Mouse (Mus musculus) intestine, embryonic 15.5 days (tissue): Measurements from ENCODE around the gene Wfdc1. TPM values are rescaled to one million over a fixed set of nuclear protein-coding genes. Genes with fewer than 3 reads are reported as not detected.
A peak's percentile ranks its signal among the peaks of the same experiment; 100 is the strongest.

Experiments used
- ATAC-seq: fragments of 200-750 bp; cut with Nextera tagmentation; 2 replicates; pipeline ENCODE4 v1.8.0; 2017; ENCODE audit warnings: moderate TSS enrichment, moderate library complexity
- H3K27ac ChIP-seq: fragments of 300-500 bp; sonication (generic); 2 replicates; pipeline ENCODE4 v1.5.1; 2015; ENCODE audit warnings: mild to moderate bottlenecking, inconsistent platforms
- H3K27me3 ChIP-seq: fragments of 300-500 bp; sonication (generic); replicated peaks from 2 replicates; pipeline ENCODE4 v1.6.1; 2015; ENCODE audit warnings: inconsistent platforms
- H3K36me3 ChIP-seq: fragments of 300-500 bp; sonication (generic); 2 replicates; pipeline ENCODE4 v1.6.1; 2015; ENCODE audit warnings: inconsistent platforms
- H3K4me1 ChIP-seq: fragments of 300-500 bp; sonication (generic); replicated peaks from 2 replicates; pipeline ENCODE4 v1.6.1; 2015; ENCODE audit warnings: inconsistent platforms
- H3K4me2 ChIP-seq: fragments of 300-500 bp; sonication (generic); replicated peaks from 2 replicates; pipeline ENCODE4 v1.6.1; 2015; ENCODE audit warnings: mild to moderate bottlenecking, inconsistent platforms
- H3K4me3 ChIP-seq: fragments of 300-500 bp; sonication (generic); replicated peaks from 2 replicates; pipeline ENCODE4 v1.5.1; 2015; ENCODE audit warnings: inconsistent platforms
- H3K9ac ChIP-seq: fragments of 300-500 bp; sonication (generic); 2 replicates; pipeline ENCODE4 v1.6.1; 2015; ENCODE audit warnings: inconsistent platforms
- H3K9me3 ChIP-seq: fragments of 300-500 bp; sonication (generic); 2 replicates; pipeline ENCODE4 v1.6.1; 2016; ENCODE audit warnings: inconsistent platforms
- WGBS: fragments of 180-500 bp; shearing (Covaris S2); methylation state at CpG from one replicate; pipeline ENCODE4 v1.1.7; 2015; 5-methylcytosine and 5-hydroxymethylcytosine counted together
- polyA plus RNA-seq: library from polyadenylated mRNA; unstranded; fragments of >200 nt; fragmentation: Nextera tagmentation; extraction: Ambion mirVana; gene quantifications from 2 replicates; pipeline ENCODE4 v1.2.1, GENCODE M21; 2015

Wfdc1 gene
- polyA plus RNA-seq: 4.5 and 4.6 TPM in 2 replicates

- H3K4me3 ChIP-seq: no peak within 1 kb of the TSS
- H3K9ac ChIP-seq: peak within 1 kb of the TSS; percentile 30; the same call in 1 of the 2 replicates
- H3K9me3 ChIP-seq: no peaks in the 10 kb centered on the region
- WGBS: 23% methylated on average over 14 of the region's 14 CpGs
- H3K36me3 ChIP-seq: no peaks in the 10 kb centered on the region
- H3K27me3 ChIP-seq: no peaks in the 10 kb centered on the region
- ATAC-seq: no peak
- H3K4me2 ChIP-seq: peak within 1 kb of the TSS; percentile 24
- H3K27ac ChIP-seq: no peak within 1 kb of the TSS
- H3K4me1 ChIP-seq: peaks cover 40% of the 10 kb centered on the region
Measured at GRCm38 (mm10) chr8:119666219-119666951, at the start of gene Wfdc1. Wfdc1 (plus strand) TSS chr8:119666365.

- no peak overlapping the region for H3K4me2 ChIP-seq
- no peak for ATAC-seq
- H3K4me3 ChIP-seq: no peak overlapping the region
- WGBS: 88% methylated on average over 4 of the region's 4 CpGs
- H3K4me1 ChIP-seq: no peaks in the 10 kb centered on the region
- no peaks in the 10 kb centered on the region for H3K36me3 ChIP-seq
- no peaks in the 10 kb centered on the region for H3K27me3 ChIP-seq
- no peaks in the 10 kb centered on the region for H3K9me3 ChIP-seq
- H3K9ac ChIP-seq: no peak overlapping the region
- no peak overlapping the region for H3K27ac ChIP-seq
Measured at GRCm38 (mm10) chr8:119616811-119617210, 49.4 kb upstream of the Wfdc1 start.

- Histone ChIP-seq H3K4me3 (no peak overlapping the region), H3K36me3 (no peaks in the 10 kb centered on the region), H3K27me3 (no peaks in the 10 kb centered on the region), H3K9me3 (no peaks in the 10 kb centered on the region), H3K9ac (no peak overlapping the region), H3K4me2 (no peak overlapping the region), H3K27ac (no peak overlapping the region), H3K4me1 (no peaks in the 10 kb centered on the region)
- 87% methylated on average over 5 of the region's 5 CpGs for WGBS
- ATAC-seq: no peak
Measured at GRCm38 (mm10) chr8:119617586-119617985, 48.6 kb upstream of the Wfdc1 start.

GRCm38 (mm10) chr8:119618887-119619286 is 47.3 kb upstream of the Wfdc1 start:
- Histone ChIP-seq H3K4me2 (no peak overlapping the region), H3K9me3 (no peaks in the 10 kb centered on the region), H3K4me3 (no peak overlapping the region), H3K4me1 (no peaks in the 10 kb centered on the region), H3K27ac (no peak overlapping the region), H3K9ac (no peak overlapping the region), H3K27me3 (no peaks in the 10 kb centered on the region), H3K36me3 (no peaks in the 10 kb centered on the region)
- WGBS: 53% methylated on average over 5 of the region's 5 CpGs
- no peak for ATAC-seq

- H3K9ac ChIP-seq: no peak overlapping the region
- no peaks in the 10 kb centered on the region for H3K36me3 ChIP-seq
- H3K27ac ChIP-seq: no peak overlapping the region
- WGBS: 69% methylated on average over 6 of the region's 6 CpGs
- H3K27me3 ChIP-seq: no peaks in the 10 kb centered on the region
- H3K4me3 ChIP-seq: no peak overlapping the region
- H3K4me1 ChIP-seq: no peaks in the 10 kb centered on the region
- H3K9me3 ChIP-seq: no peaks in the 10 kb centered on the region
- no peak for ATAC-seq
- no peak overlapping the region for H3K4me2 ChIP-seq
Measured at GRCm38 (mm10) chr8:119620116-119620840, 45.9 kb upstream of the Wfdc1 start.

GRCm38 (mm10) chr8:119620848-119621465 is 45.2 kb upstream of the Wfdc1 start:
- ATAC-seq: no peak

GRCm38 (mm10) chr8:119622555-119622954 is 43.6 kb upstream of the Wfdc1 start:
- Histone ChIP-seq H3K9me3 (no peaks in the 10 kb centered on the region), H3K4me3 (no peak overlapping the region), H3K9ac (no peak overlapping the region), H3K36me3 (no peaks in the 10 kb centered on the region), H3K27me3 (no peaks in the 10 kb centered on the region), H3K27ac (no peak overlapping the region), H3K4me2 (no peak overlapping the region), H3K4me1 (no peaks in the 10 kb centered on the region)
- WGBS: 73% methylated on average over 4 of the region's 4 CpGs
- no peak for ATAC-seq

More at GRCm38 (mm10) chr8:119620848-119621465, 45.2 kb upstream of the Wfdc1 start:
- Histone ChIP-seq H3K27ac (no peak overlapping the region), H3K9ac (no peak overlapping the region), H3K36me3 (no peaks in the 10 kb centered on the region), H3K4me1 (no peaks in the 10 kb centered on the region), H3K4me2 (no peak overlapping the region), H3K9me3 (no peaks in the 10 kb centered on the region), H3K27me3 (no peaks in the 10 kb centered on the region), H3K4me3 (no peak overlapping the region)
- 82% methylated on average over 14 of the region's 14 CpGs for WGBS

DNA sequence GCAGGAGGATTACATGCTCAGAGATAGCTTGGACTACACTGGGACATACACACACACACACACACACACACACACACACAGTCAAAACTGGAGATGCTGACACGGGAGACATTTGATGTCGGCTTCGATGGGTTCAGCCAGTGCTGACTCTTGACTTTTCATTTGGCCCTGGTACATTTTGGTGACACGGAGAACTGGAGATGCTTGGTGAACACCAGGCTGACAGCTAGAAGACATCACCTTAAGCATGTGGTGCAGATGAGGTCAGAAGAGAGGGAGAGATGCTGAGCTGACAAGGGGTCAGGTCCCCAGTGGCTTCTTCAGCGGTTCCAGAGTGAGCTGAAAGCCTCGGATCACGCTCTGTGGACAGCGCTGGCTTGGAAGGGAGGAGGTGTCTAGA is 43.1 kb upstream of the Wfdc1 start:
- no peak overlapping the region for H3K4me3 ChIP-seq
- ATAC-seq: no peak
- H3K36me3 ChIP-seq: no peaks in the 10 kb centered on the region
- H3K9me3 ChIP-seq: no peaks in the 10 kb centered on the region
- no peaks in the 10 kb centered on the region for H3K27me3 ChIP-seq
- 86% methylated on average over 8 of the region's 8 CpGs for WGBS
- H3K4me1 ChIP-seq: no peaks in the 10 kb centered on the region
- no peak overlapping the region for H3K27ac ChIP-seq
- H3K4me2 ChIP-seq: no peak overlapping the region
- no peak overlapping the region for H3K9ac ChIP-seq

GRCm38 (mm10) chr8:119623744-119624143 is 42.4 kb upstream of the Wfdc1 start:
- H3K4me1 ChIP-seq: no peaks in the 10 kb centered on the region
- H3K4me3 ChIP-seq: no peak overlapping the region
- no peaks in the 10 kb centered on the region for H3K36me3 ChIP-seq
- WGBS: 79% methylated on average over 1 of the region's 1 CpGs
- H3K9me3 ChIP-seq: no peaks in the 10 kb centered on the region
- no peak overlapping the region for H3K4me2 ChIP-seq
- no peak for ATAC-seq
- no peak overlapping the region for H3K27ac ChIP-seq
- H3K27me3 ChIP-seq: no peaks in the 10 kb centered on the region
- H3K9ac ChIP-seq: no peak overlapping the region

DNA sequence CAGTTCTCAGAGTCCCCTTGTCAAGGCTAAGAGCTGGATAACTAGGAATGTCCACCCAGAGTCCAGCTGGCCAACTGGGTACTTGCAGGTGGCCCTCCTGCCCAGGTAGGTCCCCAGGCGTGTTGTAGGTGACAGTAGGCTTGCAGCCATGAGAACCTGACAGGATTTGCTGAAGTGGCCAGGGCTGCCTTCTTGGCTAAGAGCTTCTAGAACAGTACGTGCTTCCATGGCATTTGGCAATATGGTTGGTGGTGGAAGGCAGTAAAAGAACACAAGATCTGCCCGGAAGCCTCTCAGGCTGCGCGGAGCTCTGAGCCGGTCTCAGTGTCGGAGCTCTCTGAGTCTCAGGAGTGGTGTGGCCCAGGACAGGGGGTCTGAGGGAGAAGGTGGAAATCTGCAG is 41.2 kb upstream of the Wfdc1 start:
- H3K4me2 ChIP-seq: no peak overlapping the region
- ATAC-seq: no peak
- H3K27ac ChIP-seq: no peak overlapping the region
- H3K4me1 ChIP-seq: no peaks in the 10 kb centered on the region
- H3K27me3 ChIP-seq: no peaks in the 10 kb centered on the region
- H3K9ac ChIP-seq: no peak overlapping the region
- no peaks in the 10 kb centered on the region for H3K36me3 ChIP-seq
- H3K4me3 ChIP-seq: no peak overlapping the region
- no peaks in the 10 kb centered on the region for H3K9me3 ChIP-seq
- WGBS: 89% methylated on average over 7 of the region's 7 CpGs

DNA sequence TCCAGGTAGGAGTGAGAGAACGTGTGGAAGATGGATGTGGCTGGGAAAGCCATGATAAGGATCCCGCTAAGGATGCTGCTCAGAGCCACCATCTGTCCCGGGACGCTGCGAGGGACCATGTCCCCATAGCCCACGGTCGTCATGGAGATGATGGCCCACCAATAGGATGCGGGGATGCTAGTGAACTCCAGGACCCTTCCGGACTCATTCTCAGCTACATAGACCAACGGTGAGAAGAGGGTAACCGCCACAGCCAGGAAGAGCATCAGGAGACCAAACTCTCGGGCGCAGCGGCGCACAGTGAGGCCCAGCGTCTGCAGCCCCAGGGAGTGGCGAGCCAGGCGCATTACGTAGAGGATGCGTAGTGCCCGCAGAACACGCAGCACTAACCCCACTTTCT is 40.4 kb upstream of the Wfdc1 start:
- H3K27me3 ChIP-seq: no peaks in the 10 kb centered on the region
- WGBS: 76% methylated on average over 22 of the region's 22 CpGs
- no peaks in the 10 kb centered on the region for H3K9me3 ChIP-seq
- no peaks in the 10 kb centered on the region for H3K36me3 ChIP-seq
- no peak for ATAC-seq
- H3K9ac ChIP-seq: no peak overlapping the region
- H3K4me2 ChIP-seq: no peak overlapping the region
- 0 out of 2 replicates have a peak, but pooled peaks cover under 1% of the 10 kb centered on the region for H3K4me1 ChIP-seq
- no peak overlapping the region for H3K4me3 ChIP-seq
- H3K27ac ChIP-seq: no peak overlapping the region

DNA sequence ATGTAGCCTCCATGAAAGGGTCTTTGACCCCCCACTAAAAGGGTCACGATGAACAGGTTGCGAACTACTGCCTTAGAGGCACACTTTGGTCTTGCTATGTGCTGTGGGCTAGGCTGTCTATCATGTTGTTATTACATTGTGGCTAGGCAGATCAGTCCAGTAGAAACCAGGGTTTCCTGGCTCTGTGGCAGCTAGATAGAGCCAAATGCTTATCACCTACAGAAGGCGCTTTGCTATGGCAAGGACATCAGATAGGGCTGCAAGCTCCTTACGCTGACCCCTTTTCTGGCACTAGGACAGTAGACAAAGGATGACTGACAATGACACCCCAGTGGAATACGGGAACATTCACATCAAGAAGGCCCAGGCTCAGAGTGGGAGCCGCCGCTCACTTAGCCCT is 39.0 kb upstream of the Wfdc1 start:
- no peak overlapping the region for H3K4me3 ChIP-seq
- H3K9ac ChIP-seq: no peak overlapping the region
- no peaks in the 10 kb centered on the region for H3K27me3 ChIP-seq
- no peak overlapping the region for H3K27ac ChIP-seq
- WGBS: 89% methylated on average over 7 of the region's 7 CpGs
- H3K36me3 ChIP-seq: no peaks in the 10 kb centered on the region
- no peaks in the 10 kb centered on the region for H3K9me3 ChIP-seq
- H3K4me2 ChIP-seq: no peak overlapping the region
- peaks cover 6% of the 10 kb centered on the region; the same call in 1 of the 2 replicates for H3K4me1 ChIP-seq
- no peak for ATAC-seq
